Mouse (Mus musculus): Measurements from ENCODE around the gene Cln5. TPM values are rescaled to one million over a fixed set of nuclear protein-coding genes. Genes with fewer than 3 reads are reported as not detected.

Cln5 gene
- polyA plus RNA-seq, 1 experiment from 2014 or later = 27.5 TPM

GRCm38 (mm10) chr14:103099238-103099933, 29.4 kb downstream of the Cln5 start, which contains the start of gene Fbxl3:
Gene Fbxl3, minus strand, starts transcription at chr14:103099566.
- Histone ChIP-seq H3K27ac (ENCODE audit: low read depth, low read length) (peak within 1 kb of the TSS; percentile 99), H3K4me2 (ENCODE audit: low read depth) (peak within 1 kb of the TSS; percentile 55), H3K27me3 (ENCODE audit: control insufficient read depth, insufficient read depth, low read length) (no peaks in the 10 kb centered on the region), H3K4me3 (ENCODE audit: low read depth, low read length) (peak within 1 kb of the TSS; percentile 88), H3K9ac (ENCODE audit: low read length) (peak within 1 kb of the TSS; percentile 100), H3K36me3 (ENCODE audit: control insufficient read depth, insufficient read depth, low read length) (no peaks in the 10 kb centered on the region), H3K4me1 (ENCODE audit: control insufficient read depth, insufficient read depth, low read length) (0 out of 2 replicates have a peak, but pooled peaks cover 3% of the 10 kb centered on the region), H3K9me3 (ENCODE audit: control insufficient read depth, low read length) (no peaks in the 10 kb centered on the region)
- ATAC-seq (ENCODE audit: insufficient read depth, low FRiP score, low TSS enrichment) = peak; percentile 86
- under 1% methylated on average over 67 of the region's 88 CpGs for WGBS
- DNase-seq (ENCODE audit: low spot score) = peak; percentile 90

- DNase-seq (ENCODE audit: low spot score) = no peak
- whole genome bisulfite sequencing = 86% methylated on average over 13 of the region's 13 CpGs
- ATAC-seq (ENCODE audit: insufficient read depth, low FRiP score, low TSS enrichment) = no peak
- Histone ChIP-seq H3K4me3 (ENCODE audit: low read depth, low read length) (no peak overlapping the region), H3K36me3 (ENCODE audit: control insufficient read depth, insufficient read depth, low read length) (no peaks in the 10 kb centered on the region), H3K9me3 (ENCODE audit: control insufficient read depth, low read length) (no peaks in the 10 kb centered on the region), H3K4me2 (ENCODE audit: low read depth) (no peak overlapping the region), H3K9ac (ENCODE audit: low read length) (no peak overlapping the region), H3K27ac (ENCODE audit: low read depth, low read length) (no peak overlapping the region), H3K27me3 (ENCODE audit: control insufficient read depth, insufficient read depth, low read length) (no peaks in the 10 kb centered on the region), H3K4me1 (ENCODE audit: control insufficient read depth, insufficient read depth, low read length) (0 out of 2 replicates have a peak, but pooled peaks cover 3% of the 10 kb centered on the region)
Measured at GRCm38 (mm10) chr14:103100296-103100695, 30.3 kb downstream of the Cln5 start.

GRCm38 (mm10) chr14:103101171-103101570, 31.2 kb downstream of the Cln5 start:
- WGBS = 82% methylated on average over 3 of the region's 3 CpGs

GRCm38 (mm10) chr14:103102246-103102645, 32.2 kb downstream of the Cln5 start:
- ATAC-seq (ENCODE audit: insufficient read depth, low FRiP score, low TSS enrichment) = no peak
- Histone ChIP-seq H3K36me3 (ENCODE audit: control insufficient read depth, insufficient read depth, low read length) (no peaks in the 10 kb centered on the region), H3K27ac (ENCODE audit: low read depth, low read length) (no peak overlapping the region), H3K4me1 (ENCODE audit: control insufficient read depth, insufficient read depth, low read length) (0 out of 2 replicates have a peak, but pooled peaks cover 2% of the 10 kb centered on the region), H3K27me3 (ENCODE audit: control insufficient read depth, insufficient read depth, low read length) (no peaks in the 10 kb centered on the region), H3K9me3 (ENCODE audit: control insufficient read depth, low read length) (no peaks in the 10 kb centered on the region), H3K4me2 (ENCODE audit: low read depth) (no peak overlapping the region), H3K9ac (ENCODE audit: low read length) (no peak overlapping the region), H3K4me3 (ENCODE audit: low read depth, low read length) (no peak overlapping the region)
- WGBS = 70% methylated on average over 6 of the region's 6 CpGs
- DNase-seq (ENCODE audit: low spot score) = no peak

More at GRCm38 (mm10) chr14:103101171-103101570, 31.2 kb downstream of the Cln5 start:
- H3K4me3 ChIP-seq (ENCODE audit: low read depth, low read length) = no peak overlapping the region
- no peaks in the 10 kb centered on the region for H3K36me3 ChIP-seq (ENCODE audit: control insufficient read depth, insufficient read depth, low read length)
- no peak overlapping the region for H3K4me2 ChIP-seq (ENCODE audit: low read depth)
- H3K9ac ChIP-seq (ENCODE audit: low read length) = no peak overlapping the region
- H3K27me3 ChIP-seq (ENCODE audit: control insufficient read depth, insufficient read depth, low read length) = no peaks in the 10 kb centered on the region
- DNase-seq (ENCODE audit: low spot score) (no peak), ATAC-seq (ENCODE audit: insufficient read depth, low FRiP score, low TSS enrichment) (no peak)
- no peak overlapping the region for H3K27ac ChIP-seq (ENCODE audit: low read depth, low read length)
- no peaks in the 10 kb centered on the region for H3K9me3 ChIP-seq (ENCODE audit: control insufficient read depth, low read length)
- H3K4me1 ChIP-seq (ENCODE audit: control insufficient read depth, insufficient read depth, low read length) = 0 out of 2 replicates have a peak, but pooled peaks cover 3% of the 10 kb centered on the region

GRCm38 (mm10) chr14:103102731-103103335, 32.8 kb downstream of the Cln5 start:
- H3K4me1 ChIP-seq (ENCODE audit: control insufficient read depth, insufficient read depth, low read length) = no peaks in the 10 kb centered on the region
- H3K9me3 ChIP-seq (ENCODE audit: control insufficient read depth, low read length) = no peaks in the 10 kb centered on the region
- H3K36me3 ChIP-seq (ENCODE audit: control insufficient read depth, insufficient read depth, low read length) = no peaks in the 10 kb centered on the region
- 81% methylated on average over 10 of the region's 10 CpGs for WGBS
- no peaks in the 10 kb centered on the region for H3K27me3 ChIP-seq (ENCODE audit: control insufficient read depth, insufficient read depth, low read length)
- no peak overlapping the region for H3K9ac ChIP-seq (ENCODE audit: low read length)
- no peak overlapping the region for H3K4me2 ChIP-seq (ENCODE audit: low read depth)
- no peak overlapping the region for H3K4me3 ChIP-seq (ENCODE audit: low read depth, low read length)
- ATAC-seq (ENCODE audit: insufficient read depth, low FRiP score, low TSS enrichment) (no peak), DNase-seq (ENCODE audit: low spot score) (no peak)
- no peak overlapping the region for H3K27ac ChIP-seq (ENCODE audit: low read depth, low read length)

- no peak for DNase-seq (ENCODE audit: low spot score)
- no peaks in the 10 kb centered on the region for H3K36me3 ChIP-seq (ENCODE audit: control insufficient read depth, insufficient read depth, low read length)
- no peak overlapping the region for H3K4me2 ChIP-seq (ENCODE audit: low read depth)
- H3K4me1 ChIP-seq (ENCODE audit: control insufficient read depth, insufficient read depth, low read length) = no peaks in the 10 kb centered on the region
- ATAC-seq (ENCODE audit: insufficient read depth, low FRiP score, low TSS enrichment) = no peak
- H3K27me3 ChIP-seq (ENCODE audit: control insufficient read depth, insufficient read depth, low read length) = no peaks in the 10 kb centered on the region
- H3K9ac ChIP-seq (ENCODE audit: low read length) = no peak overlapping the region
- WGBS = 86% methylated on average over 2 of the region's 2 CpGs
- no peaks in the 10 kb centered on the region for H3K9me3 ChIP-seq (ENCODE audit: control insufficient read depth, low read length)
- no peak overlapping the region for H3K27ac ChIP-seq (ENCODE audit: low read depth, low read length)
- no peak overlapping the region for H3K4me3 ChIP-seq (ENCODE audit: low read depth, low read length)
Measured at GRCm38 (mm10) chr14:103106301-103106700, 36.3 kb downstream of the Cln5 start.

- no peaks in the 10 kb centered on the region for H3K27me3 ChIP-seq (ENCODE audit: control insufficient read depth, insufficient read depth, low read length)
- H3K4me1 ChIP-seq (ENCODE audit: control insufficient read depth, insufficient read depth, low read length) = no peaks in the 10 kb centered on the region
- no peak overlapping the region for H3K4me3 ChIP-seq (ENCODE audit: low read depth, low read length)
- H3K9me3 ChIP-seq (ENCODE audit: control insufficient read depth, low read length) = no peaks in the 10 kb centered on the region
- H3K27ac ChIP-seq (ENCODE audit: low read depth, low read length) = no peak overlapping the region
- ATAC-seq (ENCODE audit: insufficient read depth, low FRiP score, low TSS enrichment) (no peak), DNase-seq (ENCODE audit: low spot score) (no peak)
- no peak overlapping the region for H3K4me2 ChIP-seq (ENCODE audit: low read depth)
- no peak overlapping the region for H3K9ac ChIP-seq (ENCODE audit: low read length)
- peaks cover 3% of the 10 kb centered on the region for H3K36me3 ChIP-seq (ENCODE audit: control insufficient read depth, insufficient read depth, low read length)
- WGBS = 87% methylated on average over 4 of the region's 4 CpGs
Measured at GRCm38 (mm10) chr14:103109971-103110370, 40.0 kb downstream of the Cln5 start.

- Histone ChIP-seq H3K9me3 (ENCODE audit: control insufficient read depth, low read length) (no peaks in the 10 kb centered on the region), H3K4me2 (ENCODE audit: low read depth) (no peak overlapping the region), H3K9ac (ENCODE audit: low read length) (no peak overlapping the region), H3K4me1 (ENCODE audit: control insufficient read depth, insufficient read depth, low read length) (no peaks in the 10 kb centered on the region), H3K27ac (ENCODE audit: low read depth, low read length) (no peak overlapping the region), H3K27me3 (ENCODE audit: control insufficient read depth, insufficient read depth, low read length) (no peaks in the 10 kb centered on the region), H3K36me3 (ENCODE audit: control insufficient read depth, insufficient read depth, low read length) (peaks cover 9% of the 10 kb centered on the region), H3K4me3 (ENCODE audit: low read depth, low read length) (no peak overlapping the region)
- 92% methylated on average over 3 of the region's 3 CpGs for WGBS
- no peak for DNase-seq (ENCODE audit: low spot score)
- ATAC-seq (ENCODE audit: insufficient read depth, low FRiP score, low TSS enrichment) = no peak
Measured at GRCm38 (mm10) chr14:103112606-103113363, 42.8 kb downstream of the Cln5 start.

Measured in neural tube, embryonic 11.5 days (tissue).